Mouse (Mus musculus) C2C12 (cell line): ENCODE data around the gene Snap47. TPM values are rescaled to one million over a fixed set of nuclear protein-coding genes. Genes with fewer than 3 reads are reported as not detected.

Source experiments
- H3K27me3 ChIP-seq: one replicate; pipeline ENCODE4 v1.6.1; 2011; ENCODE audit not compliant: control insufficient read depth, insufficient read depth, insufficient read length
- H3K36me3 ChIP-seq: one replicate; pipeline ENCODE4 v1.6.1; 2011; ENCODE audit not compliant: control insufficient read depth, insufficient read depth
- H3K4me3 ChIP-seq: one replicate; pipeline ENCODE4 v1.5.1; 2011; ENCODE audit warnings: mild to moderate bottlenecking, control low read depth; ENCODE audit not compliant: poor library complexity, insufficient read depth, severe bottlenecking
- H3K79me2 ChIP-seq: one replicate; pipeline ENCODE4 v1.6.1; 2011; ENCODE audit not compliant: control insufficient read depth, insufficient read depth
- H3K79me3 ChIP-seq: one replicate; pipeline ENCODE4 v1.6.1; 2011; ENCODE audit warnings: low read depth, control low read depth
- H3ac ChIP-seq: one replicate; pipeline ENCODE3; 2011; ENCODE audit warnings: low read depth; ENCODE audit not compliant: control insufficient read depth, insufficient read length
- CEBPB ChIP-seq: IDR thresholded peaks from one replicate; pipeline ENCODE4 v1.6.1; 2011; ENCODE audit warnings: low read depth, mild to moderate bottlenecking, control low read depth, moderate library complexity
- CTCF ChIP-seq: IDR thresholded peaks from one replicate; pipeline ENCODE4 v1.5.1; 2011; ENCODE audit not compliant: control insufficient read depth, insufficient read depth, insufficient read length
- FOSL1 ChIP-seq: IDR thresholded peaks from one replicate; pipeline ENCODE4 v1.8.0; 2011; ENCODE audit warnings: mild to moderate bottlenecking, low read length; ENCODE audit not compliant: poor library complexity, insufficient read depth, severe bottlenecking
- MAX ChIP-seq: IDR thresholded peaks from one replicate; pipeline ENCODE4 v1.6.1; 2011; ENCODE audit warnings: mild to moderate bottlenecking, control low read depth
- MYOD1 ChIP-seq: IDR thresholded peaks from one replicate; pipeline ENCODE4 v1.6.1; 2011; ENCODE audit warnings: low read depth; ENCODE audit not compliant: control insufficient read depth, insufficient read length
- MYOG ChIP-seq: IDR thresholded peaks from one replicate; pipeline ENCODE4 v1.6.1; 2011; ENCODE audit not compliant: control insufficient read depth, insufficient read length; ENCODE audit errors: extremely low read depth
- USF1 ChIP-seq: IDR thresholded peaks from one replicate; pipeline ENCODE4 v1.6.1; 2011; ENCODE audit warnings: low read depth, mild to moderate bottlenecking, control low read depth, moderate library complexity
- polyA plus RNA-seq: library from polyadenylated mRNA; unstranded; fragments of >200 nt; fragmentation: generic; extraction: Trizol; gene quantifications from one replicate; pipeline ENCODE4 v1.2.1, GENCODE M21; 2012; ENCODE audit warnings: missing spikeins

Snap47 gene
- polyA plus RNA-seq, 1 experiment: 54.3 TPM

- Histone ChIP-seq H3ac (no peak overlapping the region), H3K4me3 (no peak overlapping the region), H3K79me2 (no peaks in the 10 kb centered on the region), H3K79me3 (no peaks in the 10 kb centered on the region), H3K36me3 (no peaks in the 10 kb centered on the region), H3K27me3 (no peaks in the 10 kb centered on the region)
- no peak for TF ChIP-seq CTCF
- no peak for TF ChIP-seq MYOG
- no peak for TF ChIP-seq USF1
- no peak for TF ChIP-seq MAX
- no peak for TF ChIP-seq MYOD1
- no peak for TF ChIP-seq CEBPB
- no peak for TF ChIP-seq FOSL1
These were observed 60.5 kb downstream of the Snap47 start for GRCm38 (mm10) chr11:59390470-59390869.

- H3K4me3 ChIP-seq: no peak overlapping the region
- H3K79me2 ChIP-seq: no peaks in the 10 kb centered on the region
- H3K27me3 ChIP-seq: no peaks in the 10 kb centered on the region
- no peak for TF ChIP-seq MYOG
- TF ChIP-seq MAX: no peak
- no peak for TF ChIP-seq MYOD1
- no peak for TF ChIP-seq CEBPB
- no peak for TF ChIP-seq USF1
- TF ChIP-seq FOSL1: no peak
- no peak for TF ChIP-seq CTCF
- no peak overlapping the region for H3ac ChIP-seq
- no peaks in the 10 kb centered on the region for H3K79me3 ChIP-seq
- no peaks in the 10 kb centered on the region for H3K36me3 ChIP-seq
These were observed 61.4 kb downstream of the Snap47 start for GRCm38 (mm10) chr11:59389617-59390016.

GRCm38 (mm10) chr11:59388806-59389205, 62.2 kb downstream of the Snap47 start:
- no peak for TF ChIP-seq USF1
- no peak for TF ChIP-seq MYOG
- TF ChIP-seq CTCF: no peak
- no peak for TF ChIP-seq MAX
- TF ChIP-seq MYOD1: no peak
- TF ChIP-seq FOSL1: no peak
- TF ChIP-seq CEBPB: no peak
- Histone ChIP-seq H3K36me3 (no peaks in the 10 kb centered on the region), H3K4me3 (no peak overlapping the region), H3K79me2 (no peaks in the 10 kb centered on the region), H3K79me3 (no peaks in the 10 kb centered on the region), H3ac (no peak overlapping the region), H3K27me3 (no peaks in the 10 kb centered on the region)

- Histone ChIP-seq H3K79me2 (no peaks in the 10 kb centered on the region), H3K79me3 (no peaks in the 10 kb centered on the region), H3K27me3 (no peaks in the 10 kb centered on the region), H3K36me3 (no peaks in the 10 kb centered on the region), H3ac (no peak overlapping the region), H3K4me3 (no peak overlapping the region)
- TF ChIP-seq FOSL1 (no peak), MAX (no peak), MYOG (no peak), CTCF (no peak), USF1 (no peak), CEBPB (no peak), MYOD1 (no peak)
These were observed 63.5 kb downstream of the Snap47 start for GRCm38 (mm10) chr11:59387471-59387870.

DNA sequence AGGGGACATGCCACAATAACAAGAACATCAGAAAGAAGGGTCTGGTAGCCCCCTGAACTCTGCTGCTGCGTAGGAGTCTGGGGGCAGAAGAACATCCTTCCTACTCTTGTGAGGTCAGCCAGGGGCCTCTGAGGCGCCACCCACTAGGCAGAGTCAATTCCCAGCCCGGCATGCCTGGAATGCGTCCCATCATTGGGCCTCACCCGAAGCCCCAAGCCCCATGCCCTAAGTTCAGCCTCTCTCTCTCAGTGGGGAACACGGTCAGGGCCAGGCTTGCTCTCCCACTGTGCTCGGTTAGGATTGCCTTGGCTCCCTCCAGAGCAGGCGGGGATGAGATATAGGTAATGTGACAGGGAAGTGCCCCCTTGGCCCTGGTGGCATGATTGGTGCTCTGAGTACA, 65.9 kb downstream of the Snap47 start:
- H3K4me3 ChIP-seq: no peak overlapping the region
- no peaks in the 10 kb centered on the region for H3K79me2 ChIP-seq
- TF ChIP-seq MYOD1: no peak
- H3K79me3 ChIP-seq: no peaks in the 10 kb centered on the region
- no peak overlapping the region for H3ac ChIP-seq
- H3K36me3 ChIP-seq: no peaks in the 10 kb centered on the region
- no peaks in the 10 kb centered on the region for H3K27me3 ChIP-seq

DNA sequence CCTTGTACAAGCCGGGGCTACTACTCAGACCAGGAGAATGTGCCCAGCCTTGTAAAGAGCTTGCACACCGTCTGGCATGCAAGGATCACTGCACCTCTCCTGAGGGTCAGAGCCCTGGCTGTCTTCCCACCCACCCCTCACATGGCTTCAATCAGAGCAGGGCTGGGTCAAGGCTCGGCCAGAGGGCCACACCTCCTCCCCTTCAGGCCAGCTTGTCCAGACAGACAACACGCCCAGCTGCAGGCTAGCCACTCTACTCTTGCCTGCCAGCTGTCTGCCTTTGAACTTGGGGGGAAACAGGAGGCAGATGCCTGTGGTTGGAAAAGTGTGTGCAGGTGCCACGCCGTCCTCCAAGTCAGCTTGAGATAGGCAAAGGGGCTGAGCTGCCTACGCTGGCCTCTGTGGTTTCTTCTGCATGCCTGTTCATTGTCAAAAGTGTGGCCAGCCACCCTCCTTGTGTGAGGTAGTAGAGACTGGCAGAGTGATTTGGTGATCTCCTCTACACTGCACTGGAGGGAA, 66.5 kb downstream of the Snap47 start:
- TF ChIP-seq MYOD1 (peak; percentile 31), FOSL1 (no peak)
- Histone ChIP-seq H3K4me3 (no peak overlapping the region), H3K27me3 (no peaks in the 10 kb centered on the region), H3ac (no peak overlapping the region), H3K36me3 (no peaks in the 10 kb centered on the region), H3K79me3 (no peaks in the 10 kb centered on the region), H3K79me2 (no peaks in the 10 kb centered on the region)
